Mouse (Mus musculus): ENCODE measurements at regions not wholly inside any gene's neighbourhood (a gene's known extent, or its start where the extent isn't known, plus 50 kb on each side); places are given as distances from the start of the nearest gene placed in this dataset.

GRCm38 (mm10) chr1:41028021-41028420 lies 222.6 kb downstream of the Tmem182 start:
- H3K79me2 ChIP-seq (ENCODE audit: control insufficient read depth, insufficient read depth, low read length, poor library complexity) = no peaks in the 10 kb centered on the region
- TF ChIP-seq GABPA (IDR thresholded peaks at IDR 0.05; ENCODE audit: low read depth, low read length) = no peak
- TF ChIP-seq RCOR1 (IDR thresholded peaks at IDR 0.05; ENCODE audit: low read depth, low read length) = no peak
- TF ChIP-seq TBP (IDR thresholded peaks at IDR 0.05; ENCODE audit: low read depth, low read length) = no peak
- TF ChIP-seq CHD2 (IDR thresholded peaks at IDR 0.05; ENCODE audit: low read length) = no peak
- TF ChIP-seq RAD21 (IDR thresholded peaks at IDR 0.05; ENCODE audit: low read depth, low read length) = no peak
- no peak for TF ChIP-seq MXI1 (IDR thresholded peaks at IDR 0.05; ENCODE audit: low read depth, low read length)
- no peak for TF ChIP-seq POLR2AphosphoS5 (IDR thresholded peaks at IDR 0.05; ENCODE audit: borderline replicate concordance, low read depth, low read length)
- no peak for TF ChIP-seq POLR2A (IDR thresholded peaks at IDR 0.05; ENCODE audit: control insufficient read depth in 1 of 2, insufficient read depth in 1 of 2, low read depth in 1 of 2, low read length in 2 of 2, poor library complexity in 1 of 2)
- TF ChIP-seq POLR2AphosphoS2 (IDR thresholded peaks at IDR 0.05; ENCODE audit: low read length) = no peak
- no peak for TF ChIP-seq ELF1 (IDR thresholded peaks at IDR 0.05; ENCODE audit: low read depth, low read length)
- no peak for TF ChIP-seq ZNF384 (IDR thresholded peaks at IDR 0.05; ENCODE audit: low read depth, low read length)
- no peak for DNase-seq (ENCODE audit: low read depth, low spot score)
- no peaks in the 10 kb centered on the region for H3K4me1 ChIP-seq (ENCODE audit: control insufficient read depth in 1 of 2, insufficient read depth in 2 of 2, low read length in 2 of 2)
- H3K27me3 ChIP-seq (ENCODE audit: control insufficient read depth in 1 of 2, insufficient read depth in 2 of 2, low read length in 2 of 2) = no peaks in the 10 kb centered on the region
- no peaks in the 10 kb centered on the region for H3K9me3 ChIP-seq (replicated peaks; ENCODE audit: insufficient read depth, low read length)
- no peak overlapping the region for H3K4me3 ChIP-seq (ENCODE audit: control insufficient read depth in 1 of 2, insufficient read depth in 1 of 2, low read depth in 2 of 2, low read length in 2 of 2)
- no peaks in the 10 kb centered on the region for H3K36me3 ChIP-seq (ENCODE audit: control insufficient read depth in 1 of 2, insufficient read depth in 2 of 2, low read length in 2 of 2)
- H3K27ac ChIP-seq (ENCODE audit: control insufficient read depth, low read depth, low read length) = no peak overlapping the region
- no peak overlapping the region for H3K9ac ChIP-seq (ENCODE audit: control insufficient read depth, low read depth, low read length, poor library complexity, severe bottlenecking)

GRCm38 (mm10) chr1:41035085-41035880 lies 229.9 kb downstream of the Tmem182 start:
- no peaks in the 10 kb centered on the region for H3K9me3 ChIP-seq (replicated peaks; ENCODE audit: insufficient read depth, low read length)
- H3K79me2 ChIP-seq (ENCODE audit: control insufficient read depth, insufficient read depth, low read length, poor library complexity) = no peaks in the 10 kb centered on the region
- H3K36me3 ChIP-seq (ENCODE audit: control insufficient read depth in 1 of 2, insufficient read depth in 2 of 2, low read length in 2 of 2) = no peaks in the 10 kb centered on the region
- H3K9ac ChIP-seq (ENCODE audit: control insufficient read depth, low read depth, low read length, poor library complexity, severe bottlenecking) = no peak overlapping the region
- H3K27me3 ChIP-seq (ENCODE audit: control insufficient read depth in 1 of 2, insufficient read depth in 2 of 2, low read length in 2 of 2) = no peaks in the 10 kb centered on the region
- TF ChIP-seq EP300 (IDR thresholded peaks at IDR 0.05; ENCODE audit: low read depth in 1 of 2, low read length in 2 of 2) = no peak
- TF ChIP-seq JUND (IDR thresholded peaks at IDR 0.05; ENCODE audit: low read depth, low read length) = no peak
- no peak for TF ChIP-seq BHLHE40 (IDR thresholded peaks at IDR 0.05; ENCODE audit: borderline replicate concordance, low read depth, low read length)
- no peak for TF ChIP-seq ETS1 (IDR thresholded peaks at IDR 0.05; ENCODE audit: low read depth, low read length)
- no peak for TF ChIP-seq ZMIZ1 (IDR thresholded peaks at IDR 0.05; ENCODE audit: low read depth, low read length)
- no peak for TF ChIP-seq MAX (IDR thresholded peaks at IDR 0.05; ENCODE audit: low read length)
- no peak for TF ChIP-seq USF2 (IDR thresholded peaks at IDR 0.05; ENCODE audit: borderline replicate concordance in 1 of 2, insufficient read depth in 1 of 2, low read depth in 1 of 2, low read length in 2 of 2)
- no peak for TF ChIP-seq HCFC1 (IDR thresholded peaks at IDR 0.05; ENCODE audit: low read depth, low read length)
- H3K4me1 ChIP-seq (ENCODE audit: control insufficient read depth in 1 of 2, insufficient read depth in 2 of 2, low read length in 2 of 2) = no peaks in the 10 kb centered on the region
- H3K27ac ChIP-seq (ENCODE audit: control insufficient read depth, low read depth, low read length) = no peak overlapping the region
- H3K4me3 ChIP-seq (ENCODE audit: control insufficient read depth in 1 of 2, insufficient read depth in 1 of 2, low read depth in 2 of 2, low read length in 2 of 2) = no peak overlapping the region
- no peak for DNase-seq (ENCODE audit: low read depth, low spot score)
